Mouse (Mus musculus) duodenum, adult 2 months (tissue): Measurements from ENCODE around the gene Gh. TPM values are rescaled to one million over a fixed set of nuclear protein-coding genes. Genes with fewer than 3 reads are reported as not detected.

Experiments
- polyA plus RNA-seq: library from polyadenylated mRNA; depleted of rRNA; stranded (reverse); fragments of >200 nt; gene quantifications from 2 replicates; pipeline ENCODE4 v1.2.3, GENCODE M21; 2012; ENCODE audit warnings: low replicate concordance; rRNA removed

Gh gene
- 0.19 TPM in 1 of 2 replicates, not detected in the other for polyA plus RNA-seq

DNA sequence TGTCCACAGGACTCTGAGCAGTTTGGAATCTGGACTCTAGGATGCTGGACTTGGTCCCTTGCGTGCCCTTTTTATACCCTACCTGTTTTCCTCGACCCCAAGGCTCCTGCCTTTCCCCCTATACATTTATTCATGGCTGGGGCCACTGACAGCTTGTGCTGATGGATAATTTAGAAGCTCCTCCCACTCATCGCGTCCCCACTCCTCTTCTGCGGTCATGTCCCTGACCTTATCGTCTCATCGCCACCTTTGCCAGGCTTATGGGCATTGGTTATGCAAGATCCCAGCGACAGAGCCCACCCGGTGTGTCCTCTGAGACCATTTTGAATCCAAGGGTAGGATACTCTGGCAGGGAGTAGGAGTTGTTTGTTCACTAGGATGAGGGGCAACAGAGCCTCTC, at the start of gene Gh:
TSS of gene Gh (minus strand) at position 101 of the 400 bp plus-strand sequence.

DNA sequence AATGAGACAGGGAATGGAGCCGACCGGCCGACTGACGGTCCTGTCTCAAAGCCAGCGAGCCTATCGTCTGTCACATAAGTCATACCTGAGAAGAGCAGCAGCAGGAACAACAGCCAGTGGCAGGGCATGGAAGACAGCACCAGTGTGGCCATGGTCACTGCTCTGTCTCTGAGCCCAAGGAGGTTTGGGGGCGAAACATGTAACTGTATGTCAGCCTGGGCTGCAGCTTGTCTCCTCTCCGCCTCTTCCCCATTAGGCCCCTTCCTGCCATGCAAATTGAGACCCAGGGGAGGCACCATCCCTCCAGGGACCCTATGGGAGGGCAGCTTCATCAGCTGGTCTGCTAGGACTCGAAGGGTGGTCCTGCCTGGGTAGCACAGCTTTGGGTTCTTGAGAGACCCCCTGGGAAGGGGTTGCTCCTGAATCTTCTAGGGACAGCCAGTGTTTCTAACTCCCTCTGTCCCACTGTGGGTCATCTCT, 12.7 kb upstream of the Gh start, which contains the start of gene Cd79b:
TSS of gene Cd79b (minus strand) at position 430 of the 480 bp plus-strand sequence.

DNA sequence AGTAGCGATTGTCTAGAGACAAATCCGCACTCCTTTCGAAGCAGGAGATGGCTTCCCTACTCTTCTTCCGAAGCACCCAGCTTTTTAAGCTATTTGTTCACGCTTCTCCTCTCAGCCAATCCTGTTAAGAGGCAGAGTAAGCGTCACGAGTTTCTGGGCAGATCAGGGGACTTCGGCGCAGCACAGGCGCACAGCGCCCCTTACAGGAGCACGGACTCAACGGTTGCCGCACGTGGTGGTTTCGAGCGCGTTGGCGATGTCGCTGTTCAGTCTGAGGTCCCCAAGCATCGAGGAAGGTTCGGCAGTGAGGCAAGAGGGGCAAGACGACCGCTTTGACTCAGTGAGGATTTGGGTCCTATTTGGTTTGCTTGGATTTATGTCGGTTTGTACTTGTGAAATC, 25.2 kb downstream of the Gh start, which contains the start of gene Tcam1:
TSS of gene Tcam1 (plus strand) at position 219 of the 400 bp plus-strand sequence.

DNA sequence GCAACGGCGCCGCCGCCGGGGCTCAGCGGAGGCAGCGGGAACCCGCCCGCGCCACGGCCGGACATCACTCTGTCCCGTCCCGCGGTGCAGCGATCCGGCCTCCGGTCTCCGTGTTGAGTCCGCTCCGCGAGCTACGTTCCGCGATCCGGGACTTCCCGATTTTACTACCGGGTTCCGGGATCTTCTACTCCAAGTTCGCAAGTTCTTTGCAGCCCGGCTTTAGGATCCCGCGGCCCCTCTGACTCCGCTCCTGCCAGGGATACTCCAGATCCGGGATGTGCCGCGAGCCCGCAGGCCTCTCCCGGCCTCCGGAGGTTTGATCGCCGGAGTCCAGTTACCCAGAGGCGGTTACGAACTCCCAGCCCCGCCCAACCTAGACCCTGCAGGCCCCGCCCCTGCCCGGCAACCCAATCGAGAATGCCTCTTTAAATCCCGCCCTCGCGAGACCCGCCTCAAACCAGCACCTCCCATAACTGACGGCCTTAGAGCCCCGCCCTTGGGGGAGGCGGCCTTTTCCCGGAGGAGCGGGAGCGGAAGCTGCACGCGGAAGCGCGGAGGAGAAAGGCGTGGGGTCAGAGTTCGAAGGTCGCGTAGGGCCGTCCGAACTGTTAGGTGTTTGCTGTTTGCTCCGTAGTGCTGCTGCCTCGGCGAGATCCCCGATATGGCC, 28.9 kb downstream of the Gh start, which contains the start of gene Smarcd2:
TSS of gene Smarcd2 (minus strand) at position 329 of the 667 bp plus-strand sequence.

DNA sequence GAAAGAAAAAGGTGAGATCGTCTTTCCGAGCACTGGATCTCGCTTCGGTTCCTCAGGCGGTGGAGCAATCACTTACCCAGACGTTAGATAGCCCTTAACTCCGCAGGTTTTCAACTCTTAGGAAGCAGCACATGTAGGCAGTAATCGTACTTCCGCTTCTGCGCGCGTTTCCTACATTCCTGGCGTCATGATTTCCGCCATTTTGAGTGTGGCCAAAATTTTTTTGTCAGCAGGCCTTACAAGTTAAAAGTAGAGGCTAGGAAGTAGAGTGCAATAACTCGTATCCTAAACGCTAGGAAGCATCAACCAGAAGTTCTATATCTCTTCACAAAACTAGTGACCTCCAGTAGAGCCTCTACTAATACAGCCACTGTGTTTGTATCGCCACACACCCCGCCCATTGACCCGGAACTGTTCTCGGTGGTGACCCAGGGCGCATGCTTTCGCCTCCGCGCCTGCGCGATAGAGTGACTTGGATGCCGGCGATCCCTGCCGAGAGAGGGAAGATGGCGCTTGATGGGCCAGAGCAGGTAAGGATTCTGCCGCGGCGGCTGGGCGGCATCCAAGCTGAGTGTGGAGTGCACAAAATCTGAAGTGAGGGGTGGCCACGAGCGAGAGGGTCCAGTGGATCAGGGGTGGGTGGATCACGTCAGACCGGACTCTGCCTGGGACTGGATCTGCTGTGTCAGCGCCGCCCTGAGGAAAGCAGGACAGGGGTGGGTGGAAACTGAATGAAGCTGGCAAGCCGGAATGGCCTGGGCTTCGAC, 45.8 kb downstream of the Gh start, which contains the start of the genes Ftsj3 and Psmc5:
TSS of gene Ftsj3 (minus strand) at position 395 of the 767 bp plus-strand sequence.
TSS of gene Psmc5 (plus strand) at position 470 of the 767 bp plus-strand sequence.

Other genes starting within 250 kb of the Gh start
- gene Taco1, start 235.8 kb downstream of the Gh start, polyA plus RNA-seq: 11.2 and 12.8 TPM in 2 replicates
- 7.4 and 7.6 TPM in 2 replicates for gene Map3k3, start 217.3 kb downstream of the Gh start, polyA plus RNA-seq
- gene Gm10840, start 141.0 kb downstream of the Gh start, polyA plus RNA-seq: not detected in 2 replicates
- gene Limd2, start 141.0 kb downstream of the Gh start, polyA plus RNA-seq: 16.2 and 20.3 TPM in 2 replicates
- 5.2 and 7.4 TPM in 2 replicates for gene Strada, start 99.7 kb downstream of the Gh start, polyA plus RNA-seq
- 2.6 and 3.5 TPM in 2 replicates for gene Ccdc47, start 85.5 kb downstream of the Gh start, polyA plus RNA-seq
- 2.5 and 3.0 TPM in 2 replicates for gene Ddx42, start 84.9 kb downstream of the Gh start, polyA plus RNA-seq
- gene Ftsj3, start 45.8 kb downstream of the Gh start, polyA plus RNA-seq: 1.5 and 6.2 TPM in 2 replicates
- 11.1 and 14.4 TPM in 2 replicates for gene Psmc5, start 45.7 kb downstream of the Gh start, polyA plus RNA-seq
- 61.0 and 82.0 TPM in 2 replicates for gene Smarcd2, start 28.9 kb downstream of the Gh start, polyA plus RNA-seq
- gene Tcam1, start 25.2 kb downstream of the Gh start, polyA plus RNA-seq: not detected in 2 replicates
- gene Cd79b, start 12.9 kb upstream of the Gh start, polyA plus RNA-seq: 5.9 and 13.6 TPM in 2 replicates
- 0.02 and 0.08 TPM in 2 replicates for gene Scn4a, start 51.4 kb upstream of the Gh start, polyA plus RNA-seq
- 0.86 and 1.0 TPM in 2 replicates for gene Prr29, start 63.6 kb upstream of the Gh start, polyA plus RNA-seq
- gene Icam2, start 86.2 kb upstream of the Gh start, polyA plus RNA-seq: 8.4 and 10.5 TPM in 2 replicates
- 26.9 and 55.6 TPM in 2 replicates for gene Ern1, start 186.0 kb upstream of the Gh start, polyA plus RNA-seq